Mouse (Mus musculus) 3T3-L1 (cell line): ENCODE measurements around the gene Dph2.

ENCODE experiments used
- DNase-seq: peaks from one replicate; pipeline ENCODE4 v3.0.0-alpha.2; 2015; ENCODE audit warnings: low read depth, low spot score

The Dph2 gene

DNA sequence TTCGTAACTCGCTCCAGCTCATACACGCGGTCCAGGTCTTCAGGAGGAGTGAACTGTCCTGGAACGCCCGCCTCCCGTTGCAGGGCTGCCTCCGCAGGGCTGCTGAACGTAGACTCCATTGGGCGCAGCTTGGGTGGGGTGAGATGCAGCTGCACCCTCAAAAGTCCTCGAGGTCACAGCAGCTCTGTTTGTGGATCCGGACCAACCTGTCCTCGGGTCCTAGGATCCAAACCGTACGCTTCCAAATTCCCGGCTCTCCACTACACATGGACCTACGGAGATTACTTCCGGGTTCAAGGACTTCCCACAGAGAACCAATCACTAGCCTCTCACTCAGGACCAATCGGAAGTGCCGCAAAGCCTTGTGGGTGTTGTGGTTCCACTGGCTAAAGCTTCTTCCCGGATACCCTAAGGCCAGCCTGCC is at the start of gene Dph2:
TSS of gene Dph2 (minus strand) at position 295 of the 424 bp plus-strand sequence.
- peak; percentile 95 for DNase-seq

DNA sequence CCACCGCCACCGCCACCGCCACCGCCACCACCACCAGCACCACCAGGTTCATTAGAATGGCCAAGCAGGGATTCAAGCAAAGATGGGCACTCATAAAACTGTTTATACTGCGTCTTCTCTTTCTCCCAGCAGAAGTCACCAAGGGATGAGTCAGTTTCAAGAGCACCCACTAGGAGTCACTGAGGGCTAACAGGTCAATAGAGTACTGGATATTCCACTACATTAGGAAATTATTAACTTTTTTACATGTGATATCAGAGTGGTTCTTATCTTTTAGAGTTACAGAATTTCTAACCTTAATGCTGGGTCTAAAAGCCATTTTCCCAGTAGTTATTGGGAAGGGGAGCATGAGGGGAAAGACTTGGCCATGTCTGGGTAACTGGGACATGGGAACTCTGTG is 45.1 kb upstream of the Dph2 start:
- DNase-seq: no peak

DNA sequence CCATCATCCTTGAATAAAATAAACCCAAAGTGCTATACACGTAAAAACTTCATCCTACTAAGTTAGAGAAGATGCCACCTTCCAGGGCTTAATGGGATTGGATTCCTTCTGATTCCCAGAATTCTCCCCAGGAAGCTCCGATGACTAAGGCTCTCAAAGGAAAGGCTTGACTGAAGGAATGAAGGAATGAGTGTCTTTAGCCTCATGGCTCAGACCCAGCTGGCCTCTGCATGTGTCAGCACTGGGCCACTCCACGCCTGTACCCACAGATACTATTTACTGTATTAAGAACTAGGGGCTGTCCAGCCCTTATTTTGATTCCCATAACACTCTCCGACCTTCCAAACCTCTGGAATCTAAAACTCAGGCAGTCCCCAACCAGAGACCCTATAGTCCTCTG is 42.2 kb upstream of the Dph2 start:
- DNase-seq: peak; percentile 86

- DNase-seq: peak; percentile 80
These were observed 41.4 kb upstream of the Dph2 start for GRCm38 (mm10) chr4:117933248-117933647.

DNA sequence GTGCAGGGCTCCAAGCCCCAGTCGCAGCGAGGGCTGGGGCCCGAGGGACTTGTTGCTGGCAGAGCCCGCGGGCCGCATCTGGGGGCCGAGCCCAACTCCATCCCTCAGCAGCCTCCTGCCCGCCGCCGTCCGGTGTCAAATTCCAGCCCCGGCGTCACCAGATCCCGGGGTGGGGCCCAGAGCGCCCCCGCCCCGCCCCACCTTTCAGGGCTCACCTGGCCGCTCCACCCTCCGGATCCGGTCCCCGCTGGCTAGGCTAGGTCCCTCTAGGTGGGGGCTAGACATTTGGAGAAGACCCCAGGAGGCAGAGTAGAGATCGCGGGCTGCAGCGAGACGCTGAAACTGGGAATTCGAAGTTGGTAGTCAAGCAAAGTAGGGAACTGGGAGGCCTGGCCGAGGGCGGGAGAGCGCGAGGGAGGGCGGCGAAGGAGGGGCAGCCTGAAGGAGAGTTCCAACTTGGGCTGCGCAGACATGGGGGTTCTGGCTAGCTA is 37.6 kb upstream of the Dph2 start, which contains the start of gene Artn:
TSS of gene Artn (minus strand) at position 373 of the 491 bp plus-strand sequence.
- no peak for DNase-seq

DNA sequence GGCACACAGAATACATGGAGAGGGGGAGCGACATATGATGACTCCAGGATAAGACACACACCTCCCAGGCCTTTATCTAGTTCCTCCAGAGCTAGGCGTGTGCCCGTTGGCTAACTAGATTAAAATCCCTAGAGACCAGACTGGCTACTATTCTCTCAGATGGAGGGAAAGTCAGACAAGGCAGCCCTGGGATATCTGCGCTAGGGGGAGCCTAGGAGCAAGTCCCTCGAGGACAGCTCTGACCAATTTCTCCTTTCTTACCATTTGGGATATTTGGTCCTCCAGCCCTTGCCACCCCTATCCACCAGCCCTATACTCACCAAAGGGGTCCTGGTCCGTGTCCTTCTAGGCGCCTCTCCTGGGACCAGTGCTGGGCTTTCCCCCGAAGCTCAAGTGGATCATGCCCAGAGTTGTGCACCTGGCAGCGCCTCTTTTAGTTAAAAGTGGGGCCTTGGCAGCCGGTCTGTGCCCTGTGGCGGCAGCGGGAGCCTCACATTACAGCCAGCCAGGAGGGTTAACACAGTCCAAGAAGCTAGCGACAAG is 36.9 kb upstream of the Dph2 start:
- peak; percentile 67 for DNase-seq

- no peak for DNase-seq
These were observed 36.4 kb upstream of the Dph2 start for GRCm38 (mm10) chr4:117928234-117928633.

GRCm38 (mm10) chr4:117926545-117927482 is 35.0 kb upstream of the Dph2 start:
- no peak for DNase-seq

DNA sequence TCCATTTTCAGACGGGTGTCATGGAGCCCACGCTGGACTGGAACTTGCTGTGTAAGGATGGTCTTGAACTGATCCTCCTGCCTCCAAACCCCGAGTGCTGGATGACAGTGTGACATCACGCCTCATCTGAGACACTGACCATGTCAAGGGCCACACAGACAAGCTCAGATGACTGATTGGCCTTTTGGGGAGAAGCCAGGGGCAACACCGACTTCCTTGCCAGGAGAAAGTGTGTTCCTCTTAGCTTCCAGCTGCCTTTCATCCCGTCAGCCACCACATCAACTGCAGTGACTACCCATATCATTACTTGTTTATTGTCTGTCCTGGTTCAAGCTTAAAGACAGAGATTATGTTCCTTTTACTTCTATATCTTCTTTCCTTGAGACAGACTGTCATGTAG is 33.1 kb upstream of the Dph2 start:
- no peak for DNase-seq

DNA sequence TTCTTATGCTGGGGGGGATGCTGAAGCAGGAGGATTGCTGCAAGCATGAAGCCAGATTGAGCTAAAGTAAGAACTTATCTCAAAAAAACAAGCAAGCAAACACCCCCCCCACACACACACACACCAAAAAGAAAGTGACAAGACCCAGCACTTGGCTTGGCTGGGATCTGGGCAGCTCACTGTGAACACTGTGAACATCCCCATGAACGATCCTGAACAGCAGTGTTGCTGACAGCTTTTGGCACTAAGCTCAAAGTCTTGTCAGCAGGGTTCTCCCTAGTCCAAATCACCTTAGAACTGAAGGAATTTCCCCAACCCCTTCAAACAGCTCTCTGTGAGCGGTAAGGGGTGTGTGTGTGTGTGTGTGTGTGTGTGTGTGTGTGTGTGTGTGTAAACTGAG is 31.6 kb upstream of the Dph2 start:
- DNase-seq: no peak

GRCm38 (mm10) chr4:117921358-117921757 is 29.5 kb upstream of the Dph2 start:
- DNase-seq: no peak

DNA sequence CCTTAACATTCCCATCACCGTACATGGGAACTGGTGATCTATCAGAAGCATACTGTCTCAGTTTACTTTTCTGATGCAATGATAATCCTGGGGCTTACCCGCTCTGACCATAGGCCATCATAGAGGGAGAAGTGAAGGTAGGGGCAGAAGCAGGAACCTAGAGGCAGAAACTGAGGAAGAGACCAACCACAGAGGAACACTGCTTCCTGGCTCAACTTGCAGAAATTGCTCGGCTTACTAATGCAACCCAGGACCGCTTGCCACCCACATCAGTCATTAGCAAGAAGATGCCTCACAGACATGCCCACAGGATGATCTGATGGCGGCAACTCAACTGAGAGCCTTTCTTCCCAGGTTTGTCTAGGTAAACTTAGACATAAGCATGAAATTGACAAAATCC is 26.9 kb upstream of the Dph2 start:
- no peak for DNase-seq

DNA sequence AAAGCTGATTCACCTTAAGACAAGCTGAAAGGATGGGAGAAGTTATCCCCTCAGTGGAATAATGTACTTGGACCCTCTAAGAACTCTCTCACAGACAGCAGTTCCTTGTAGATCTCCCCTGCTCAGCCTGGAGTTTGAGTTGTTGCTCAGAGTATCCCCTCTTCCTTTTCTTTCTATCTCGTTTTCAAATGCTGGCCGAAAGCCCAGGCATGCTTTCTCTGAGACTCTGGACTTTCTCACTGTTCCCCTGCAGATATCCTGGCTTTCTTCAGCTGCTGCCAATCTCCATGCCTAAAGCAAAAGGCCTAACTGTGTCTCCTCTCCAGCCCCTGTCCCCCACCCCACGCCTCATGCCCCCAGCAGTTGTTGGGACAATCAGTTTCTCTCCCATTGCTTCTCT is 26.4 kb upstream of the Dph2 start:
- no peak for DNase-seq

- no peak for DNase-seq
These were observed 26.0 kb upstream of the Dph2 start for GRCm38 (mm10) chr4:117917847-117918246.

- DNase-seq: no peak
These were observed 25.6 kb upstream of the Dph2 start for GRCm38 (mm10) chr4:117917402-117917801.

DNA sequence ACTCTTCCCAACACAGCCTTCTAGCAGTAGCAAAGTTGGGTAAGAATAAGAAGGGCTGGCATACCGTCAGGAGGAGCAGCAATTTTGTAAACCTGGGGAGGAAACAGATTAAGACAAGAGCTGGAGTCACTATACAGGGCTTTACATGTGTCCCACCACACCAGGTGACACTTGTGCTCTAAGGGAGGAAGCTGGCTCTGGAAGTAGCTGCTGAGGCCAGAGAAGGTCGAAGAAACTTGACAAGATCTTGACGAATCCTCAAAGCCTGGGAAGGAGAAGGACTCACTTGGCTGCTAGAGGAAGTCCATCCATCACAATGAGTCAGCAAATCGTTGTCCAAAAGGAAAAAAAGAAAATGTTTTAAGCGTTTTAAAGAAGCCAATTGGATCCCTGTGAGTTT is 24.6 kb upstream of the Dph2 start:
- peak; percentile 47 for DNase-seq

DNA sequence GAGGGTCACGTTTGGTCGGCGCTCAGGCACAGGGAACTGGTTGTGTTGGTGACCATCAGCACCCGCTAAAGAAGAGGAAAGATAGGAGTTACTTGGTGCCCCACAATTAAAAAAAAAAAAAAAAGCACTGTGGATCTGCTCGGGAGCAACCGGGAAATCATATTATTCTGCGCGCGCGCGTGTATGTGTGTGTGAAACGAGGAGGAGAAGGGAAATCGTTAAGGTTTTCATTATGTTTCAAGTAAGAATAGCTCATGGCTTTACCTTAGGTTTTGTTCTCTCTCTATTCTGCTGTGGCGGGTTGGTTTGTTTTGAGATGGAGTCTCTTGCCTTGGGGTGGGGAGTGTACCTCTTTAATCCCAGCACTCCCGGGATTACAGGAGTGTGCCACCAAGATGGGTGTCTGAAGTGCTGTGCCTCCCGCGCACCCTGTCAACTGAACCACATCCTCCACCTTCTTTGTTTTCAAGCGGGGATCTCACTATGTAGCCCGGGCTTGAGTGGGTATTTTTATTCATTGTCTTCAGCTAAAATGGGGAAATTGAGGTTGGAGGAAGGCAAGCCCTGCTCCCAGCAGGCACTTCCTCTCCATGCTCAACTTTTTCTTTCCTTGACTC is 23.8 kb upstream of the Dph2 start:
- peak; percentile 31 for DNase-seq

DNA sequence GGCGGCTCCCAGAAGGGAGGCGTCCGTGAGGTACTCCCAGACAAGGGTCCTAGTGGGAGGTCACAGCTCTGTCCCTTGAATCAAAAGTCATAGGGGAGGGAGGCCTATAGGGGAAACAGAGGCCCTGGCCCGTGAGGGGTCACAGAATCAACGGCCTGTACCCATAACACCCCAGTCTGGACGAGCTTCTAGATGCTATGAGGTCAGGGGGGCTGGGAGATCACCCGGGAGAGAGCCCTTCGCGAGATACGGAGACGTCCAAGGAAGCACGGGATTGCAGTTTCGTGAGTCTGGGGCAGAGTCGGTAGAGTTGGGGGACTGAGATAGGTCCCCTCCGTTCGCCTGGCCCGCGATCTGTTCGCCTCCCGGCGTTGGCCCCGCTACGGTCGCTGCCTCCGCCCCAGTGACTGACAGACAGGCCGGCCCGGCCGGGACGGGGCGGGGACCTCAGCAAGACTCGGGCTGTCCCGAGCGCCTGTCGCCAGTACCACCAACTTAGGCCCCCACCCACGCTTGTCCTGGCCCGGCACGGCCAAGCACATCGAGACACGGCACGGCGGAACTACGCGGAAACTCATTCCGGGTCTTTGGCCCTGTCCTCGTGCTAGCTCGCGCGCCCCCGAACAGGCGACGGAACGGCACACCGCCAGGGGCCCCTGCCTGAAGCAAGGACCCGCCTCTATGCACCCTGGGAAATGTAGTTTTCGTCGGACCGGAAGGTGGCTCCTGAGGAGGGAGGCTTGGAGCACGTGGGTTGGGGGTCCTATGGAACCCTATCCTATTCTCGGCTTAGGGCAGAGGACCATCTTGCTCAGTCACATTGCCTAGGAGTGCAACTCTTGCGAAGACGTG is 23.0 kb upstream of the Dph2 start, which contains the start of gene Ipo13:
TSS of gene Ipo13 (minus strand) at position 409 of the 852 bp plus-strand sequence.
- DNase-seq: peak; percentile 88

DNA sequence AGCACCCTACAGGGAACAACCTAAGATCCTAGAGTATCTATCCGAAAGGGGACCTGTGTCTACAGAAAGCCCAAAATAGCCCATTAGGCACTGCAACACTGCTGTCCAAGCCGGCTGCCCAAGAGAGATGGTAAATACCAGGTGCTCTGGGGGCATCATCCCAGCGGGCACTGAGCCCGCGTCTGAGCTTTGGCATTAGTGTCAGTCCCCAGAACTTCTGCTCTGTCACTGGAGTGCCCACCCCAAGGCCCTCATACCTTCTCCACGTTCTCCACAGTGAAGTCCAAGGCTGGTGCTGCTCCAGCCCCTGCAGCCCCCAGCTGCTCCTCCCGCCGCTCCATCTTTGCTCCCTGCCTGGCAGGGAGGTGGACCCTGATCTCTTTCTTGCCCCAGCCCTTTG is 22.2 kb upstream of the Dph2 start:
- DNase-seq: no peak

GRCm38 (mm10) chr4:117913421-117913820 is 21.6 kb upstream of the Dph2 start:
- DNase-seq: peak; percentile 49

- peak; percentile 70 for DNase-seq
These were observed 20.9 kb upstream of the Dph2 start for GRCm38 (mm10) chr4:117912685-117913273.
